Mouse (Mus musculus): Measurements from ENCODE around the gene Pvalb.

Gene Pvalb

GRCm38 (mm10) chr15:78195096-78195880, 10.9 kb downstream of the Pvalb start:
- DNase-seq: no peak

- no peak for DNase-seq
These were observed 11.9 kb downstream of the Pvalb start for GRCm38 (mm10) chr15:78194320-78194719.

- no peak for DNase-seq
These were observed 16.6 kb downstream of the Pvalb start for GRCm38 (mm10) chr15:78189636-78190035.

GRCm38 (mm10) chr15:78188546-78188945, 17.7 kb downstream of the Pvalb start:
- no peak for DNase-seq

- no peak for DNase-seq
These were observed 19.3 kb downstream of the Pvalb start for GRCm38 (mm10) chr15:78186906-78187305.

- DNase-seq: no peak
These were observed 20.6 kb downstream of the Pvalb start for GRCm38 (mm10) chr15:78185609-78186008.

- DNase-seq: peak; percentile 74
These were observed 21.3 kb downstream of the Pvalb start for GRCm38 (mm10) chr15:78184855-78185254.

- no peak for DNase-seq
These were observed 24.3 kb downstream of the Pvalb start for GRCm38 (mm10) chr15:78181701-78182405.

GRCm38 (mm10) chr15:78179775-78180174, 26.4 kb downstream of the Pvalb start:
- no peak for DNase-seq

GRCm38 (mm10) chr15:78178397-78178796, 27.8 kb downstream of the Pvalb start:
- peak; percentile 92 for DNase-seq

GRCm38 (mm10) chr15:78177257-78177656, 28.9 kb downstream of the Pvalb start:
- peak; percentile 25 for DNase-seq

GRCm38 (mm10) chr15:78174887-78175245, 31.3 kb downstream of the Pvalb start:
- DNase-seq: no peak

- peak; percentile 91 for DNase-seq
These were observed 32.0 kb downstream of the Pvalb start, which contains the start of gene Ift27 for GRCm38 (mm10) chr15:78173972-78174886. TSS of gene Ift27 (minus strand) at chr15:78174107.

GRCm38 (mm10) chr15:78172899-78173817, 33.0 kb downstream of the Pvalb start:
- DNase-seq: peak; percentile 26

- DNase-seq: peak; percentile 59
These were observed 33.8 kb downstream of the Pvalb start for GRCm38 (mm10) chr15:78172256-78172898.

GRCm38 (mm10) chr15:78171651-78172050, 34.5 kb downstream of the Pvalb start:
- DNase-seq: peak; percentile 55

- DNase-seq: peak; percentile 67
These were observed 35.5 kb downstream of the Pvalb start for GRCm38 (mm10) chr15:78170708-78171107.

- no peak for DNase-seq
These were observed 36.6 kb downstream of the Pvalb start for GRCm38 (mm10) chr15:78169566-78169965.

- DNase-seq: no peak
These were observed 40.9 kb downstream of the Pvalb start for GRCm38 (mm10) chr15:78165292-78165691.

- no peak for DNase-seq
These were observed 41.7 kb downstream of the Pvalb start for GRCm38 (mm10) chr15:78164466-78164865.

GRCm38 (mm10) chr15:78161946-78162345, 44.3 kb downstream of the Pvalb start:
- DNase-seq: no peak
